10 mouse cellular contexts compared by ENCODE assay signal in the genomic region with DNA sequence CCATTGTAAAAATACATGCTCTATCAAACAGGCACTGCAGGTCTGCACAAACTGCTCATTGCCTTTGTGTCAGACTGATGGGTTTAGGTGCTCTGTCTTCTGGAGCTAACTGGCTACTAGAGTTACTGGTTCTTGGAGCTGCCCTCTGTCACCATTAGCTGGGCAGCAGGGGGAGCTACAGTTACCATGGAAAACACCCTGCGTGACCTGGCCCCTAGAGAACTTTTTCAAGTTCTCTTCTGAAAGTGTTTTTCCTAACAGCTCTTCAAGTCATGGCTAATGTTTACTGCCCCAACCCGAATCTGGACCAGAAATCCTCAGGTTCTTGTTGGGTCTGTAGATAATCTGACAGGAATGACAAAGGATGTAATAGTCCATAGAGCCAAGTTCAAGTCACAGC.
A peak's percentile ranks its signal among the peaks of the same experiment; 100 is the strongest.
DNase-seq lines count a peak whose midpoint lies in the region; ATAC-seq and TF ChIP-seq lines count a peak whose summit lies in the region.
"Had no signal": no experiment of that assay in that cellular context is flagged by ENCODE, and none has a peak within 500 bp of the region (broad histone marks: within the 10 kb centered on the region; RNA-seq: fewer than 3 reads in every experiment).

No protein-coding gene starts in this region.

- no peaks in the 10 kb centered on the region for H3K27me3 ChIP-seq in kidney, embryonic 14.5 days (ENCODE audit: control insufficient read depth, insufficient read depth, low read length)
- H3K27me3 ChIP-seq in liver, postnatal 0 days (ENCODE audit: insufficient read depth, low read length): no peaks in the 10 kb centered on the region
- no peaks in the 10 kb centered on the region for H3K27me3 ChIP-seq in midbrain, embryonic 14.5 days (ENCODE audit: control insufficient read depth, insufficient read depth, low read length)
- H3K27me3 ChIP-seq: heart, embryonic 15.5 days; neural tube, embryonic 12.5 days had no signal

- TF ChIP-seq EP300 in liver, postnatal 0 days (IDR thresholded peaks at IDR 0.05; ENCODE audit: low read depth): no peak

- H3K9ac ChIP-seq in kidney, embryonic 14.5 days (ENCODE audit: low read depth, low read length): no peak overlapping the region
- no peak overlapping the region for H3K9ac ChIP-seq in liver, postnatal 0 days (replicated peaks)
- H3K9ac ChIP-seq in midbrain, embryonic 14.5 days (replicated peaks; ENCODE audit: low read length): no peak overlapping the region
- H3K9ac ChIP-seq: heart, embryonic 15.5 days; neural tube, embryonic 12.5 days had no signal

- ATAC-seq in kidney, embryonic 14.5 days (ENCODE audit: low FRiP score, low TSS enrichment): no peak
- ATAC-seq in liver, postnatal 0 days: no peak
- ATAC-seq in erythroblast, adult 5-6 weeks (replicated peaks; ENCODE audit: low FRiP score, poor library complexity, severe bottlenecking): no peak
- ATAC-seq in midbrain, embryonic 14.5 days (ENCODE audit: low FRiP score, low TSS enrichment): no peak

- no peaks in the 10 kb centered on the region for H3K4me1 ChIP-seq in kidney, embryonic 14.5 days (ENCODE audit: control insufficient read depth, insufficient read depth, low read length)
- no peaks in the 10 kb centered on the region for H3K4me1 ChIP-seq in liver, postnatal 0 days (ENCODE audit: insufficient read depth)
- H3K4me1 ChIP-seq in midbrain, embryonic 14.5 days (ENCODE audit: control insufficient read depth, insufficient read depth, low read length): peaks cover 6% of the 10 kb centered on the region; the same call in 1 of the 2 replicates
- H3K4me1 ChIP-seq: neural tube, embryonic 12.5 days had no signal

- DNase-seq in kidney, adult 11 months: peak; percentile 28
- peak; percentile 16 for DNase-seq in T-cell, adult 2 months (ENCODE audit: low spot score)
- peak; percentile 13 for DNase-seq in gastrocnemius, postnatal 10 days
- peak; percentile 46 for DNase-seq in liver, postnatal 0 days
- DNase-seq in spleen, postnatal 36 days (ENCODE audit: low spot score in 2 of 2): peak; percentile 65 to 67
- DNase-seq in midbrain, embryonic 14.5 days: no peak

- no peak overlapping the region for H3K27ac ChIP-seq in kidney, embryonic 14.5 days (ENCODE audit: low read depth, low read length)
- no peak overlapping the region for H3K27ac ChIP-seq in liver, postnatal 0 days (ENCODE audit: low read depth)
- no peak overlapping the region for H3K27ac ChIP-seq in midbrain, embryonic 14.5 days (replicated peaks; ENCODE audit: low read depth, low read length)
- H3K27ac ChIP-seq: heart, embryonic 15.5 days; neural tube, embryonic 12.5 days had no signal

- 39% methylated on average over 2 of the region's 2 CpGs for WGBS in kidney, embryonic 14.5 days
- WGBS in liver, postnatal 0 days (ENCODE audit: insufficient replicate concordance): 20% methylated on average over 2 of the region's 2 CpGs
- WGBS in midbrain, embryonic 14.5 days: 59% methylated on average over 2 of the region's 2 CpGs

- no peak overlapping the region for H3K4me3 ChIP-seq in kidney, embryonic 14.5 days (ENCODE audit: low read length)
- no peak overlapping the region for H3K4me3 ChIP-seq in liver, postnatal 0 days (ENCODE audit: low read depth, low read length)
- H3K4me3 ChIP-seq in midbrain, embryonic 14.5 days (replicated peaks; ENCODE audit: low read depth, low read length): no peak overlapping the region
- H3K4me3 ChIP-seq: heart, embryonic 15.5 days; neural tube, embryonic 12.5 days had no signal

- H3K4me2 ChIP-seq in kidney, embryonic 14.5 days (replicated peaks; ENCODE audit: low read depth, low read length): no peak overlapping the region
- H3K4me2 ChIP-seq in liver, postnatal 0 days (ENCODE audit: low read depth, low read length): no peak overlapping the region
- H3K4me2 ChIP-seq in midbrain, embryonic 14.5 days (ENCODE audit: low read length): no peak overlapping the region
- H3K4me2 ChIP-seq: heart, embryonic 15.5 days; neural tube, embryonic 12.5 days had no signal

- peak; percentile 62 for TF ChIP-seq CTCF in liver, postnatal 0 days (IDR thresholded peaks at IDR 0.05; ENCODE audit: low read depth)

- H3K36me3 ChIP-seq in kidney, embryonic 14.5 days (ENCODE audit: control insufficient read depth, insufficient read depth, low read length): no peaks in the 10 kb centered on the region
- no peaks in the 10 kb centered on the region for H3K36me3 ChIP-seq in liver, postnatal 0 days (replicated peaks; ENCODE audit: insufficient read depth, low read length)
- no peaks in the 10 kb centered on the region for H3K36me3 ChIP-seq in midbrain, embryonic 14.5 days (ENCODE audit: control insufficient read depth, insufficient read depth, low read length)
- H3K36me3 ChIP-seq: heart, embryonic 15.5 days; neural tube, embryonic 12.5 days had no signal

- no peaks in the 10 kb centered on the region for H3K9me3 ChIP-seq in kidney, embryonic 14.5 days (ENCODE audit: control insufficient read depth, low read length)
- H3K9me3 ChIP-seq in liver, postnatal 0 days (ENCODE audit: low read length): no peaks in the 10 kb centered on the region
- H3K9me3 ChIP-seq in midbrain, embryonic 14.5 days (ENCODE audit: control insufficient read depth, low read length): no peaks in the 10 kb centered on the region
- H3K9me3 ChIP-seq: heart, embryonic 15.5 days; neural tube, embryonic 12.5 days had no signal
